Mouse (Mus musculus) ovary, postnatal 36 days (tissue): Measurements from ENCODE around the gene Uckl1.

Experiments
- DNase-seq: peaks from one replicate; pipeline ENCODE4 v3.0.0; 2022; ENCODE audit warnings: low spot score, mixed read lengths

Uckl1 gene

DNA sequence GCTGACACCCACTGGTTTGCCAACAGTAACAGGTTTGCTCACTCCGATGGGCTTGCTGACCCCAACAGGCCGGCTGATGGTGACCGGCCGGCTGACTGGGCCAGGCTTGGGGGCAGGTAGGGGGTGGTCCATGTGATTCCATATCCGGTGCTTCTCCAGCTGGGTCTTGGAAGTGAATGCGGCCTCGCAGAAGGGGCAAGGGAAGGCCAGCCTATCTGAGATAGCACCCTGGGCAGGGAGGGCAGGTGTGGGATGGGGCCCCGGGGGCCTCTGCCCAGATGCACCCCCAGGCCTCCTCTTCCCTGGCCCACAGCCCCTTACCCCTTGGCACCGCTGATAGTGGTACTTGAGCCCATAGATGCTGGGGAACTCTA, 5.0 kb upstream of the Uckl1 start:
- DNase-seq, result no peak

DNA sequence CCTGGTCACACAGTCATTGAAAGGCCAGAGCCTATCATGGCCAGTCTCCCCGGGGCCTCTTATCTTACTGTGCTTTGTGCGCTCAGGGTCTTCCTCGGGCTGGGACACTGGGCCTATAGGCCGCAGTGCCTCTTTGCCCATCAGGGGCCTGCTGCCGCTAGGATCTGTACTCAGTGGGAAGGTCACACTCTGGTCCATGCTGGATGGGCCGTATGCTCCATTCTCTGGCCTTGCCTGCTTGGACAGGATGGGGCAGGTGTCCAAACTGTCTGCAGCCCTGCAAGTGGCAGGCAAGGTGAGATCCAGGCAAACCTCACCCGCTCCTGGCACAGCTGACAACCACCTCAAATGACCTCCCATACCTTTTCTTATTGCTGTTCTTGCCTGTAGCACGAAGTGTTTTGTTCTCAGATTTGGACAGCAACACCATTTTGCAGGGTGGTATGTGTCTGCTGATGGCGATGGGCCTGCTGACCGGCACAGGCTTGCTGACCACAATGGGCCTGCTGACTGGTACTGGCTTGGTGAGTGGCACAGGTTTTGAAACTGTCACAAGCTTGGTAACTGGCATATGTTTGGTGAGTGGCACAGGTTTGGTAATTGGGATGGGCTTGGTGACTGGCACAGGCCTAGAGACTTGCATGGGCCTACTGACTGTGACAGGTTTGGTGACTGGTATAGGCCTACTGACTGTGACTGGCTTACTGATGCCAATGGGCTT, 4.5 kb upstream of the Uckl1 start:
- no peak for DNase-seq

DNA sequence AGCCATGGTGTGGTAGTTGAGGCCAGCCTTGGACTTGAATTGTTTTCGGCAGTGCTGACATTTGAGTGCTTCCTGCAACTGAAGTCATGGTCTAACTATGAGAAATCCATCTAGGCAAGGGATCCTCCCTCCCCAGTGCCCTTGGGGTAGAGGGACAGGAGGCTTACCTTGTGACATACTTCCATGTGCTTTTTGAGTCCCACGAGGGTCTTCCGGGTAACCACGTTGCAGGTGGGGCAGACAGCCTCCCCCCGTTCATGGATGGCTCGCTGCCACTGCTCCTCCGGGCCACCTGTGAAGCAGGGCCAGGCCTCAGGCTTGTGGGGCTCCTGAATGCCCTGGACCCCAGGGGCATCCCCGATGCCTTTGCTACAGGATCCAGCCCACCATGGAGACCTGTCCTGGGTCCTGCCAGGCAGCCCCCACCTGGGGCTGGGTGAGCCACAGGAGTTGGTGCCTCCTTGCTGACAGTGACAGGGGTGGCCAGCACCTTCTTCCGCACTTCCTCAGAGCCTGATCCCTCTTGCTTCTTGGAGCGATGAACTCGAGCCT, 3.6 kb upstream of the Uckl1 start:
- DNase-seq, result no peak

DNA sequence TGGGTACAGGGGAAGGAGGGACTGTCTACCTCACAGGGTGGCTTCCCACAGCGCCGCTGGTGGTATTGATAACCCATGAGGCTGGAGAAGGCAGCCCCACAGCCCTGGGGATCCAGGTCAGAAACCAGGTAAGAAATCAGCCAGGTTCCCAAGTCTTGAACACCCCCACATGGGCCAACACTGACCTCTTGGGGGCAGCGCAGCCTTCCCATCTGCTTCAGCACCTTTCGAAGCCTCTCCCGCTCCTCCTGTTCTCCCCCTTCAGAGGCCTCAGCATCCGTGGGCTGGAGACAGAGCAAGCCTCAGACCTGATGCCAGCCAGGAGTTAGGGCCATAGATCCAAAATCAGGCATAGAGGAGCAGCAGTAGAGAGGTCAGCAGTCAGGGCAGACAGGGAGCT, 3.1 kb upstream of the Uckl1 start:
- DNase-seq, result no peak

GRCm38 (mm10) chr2:181586124-181586523, 1.4 kb upstream of the Uckl1 start:
- DNase-seq, result no peak

DNA sequence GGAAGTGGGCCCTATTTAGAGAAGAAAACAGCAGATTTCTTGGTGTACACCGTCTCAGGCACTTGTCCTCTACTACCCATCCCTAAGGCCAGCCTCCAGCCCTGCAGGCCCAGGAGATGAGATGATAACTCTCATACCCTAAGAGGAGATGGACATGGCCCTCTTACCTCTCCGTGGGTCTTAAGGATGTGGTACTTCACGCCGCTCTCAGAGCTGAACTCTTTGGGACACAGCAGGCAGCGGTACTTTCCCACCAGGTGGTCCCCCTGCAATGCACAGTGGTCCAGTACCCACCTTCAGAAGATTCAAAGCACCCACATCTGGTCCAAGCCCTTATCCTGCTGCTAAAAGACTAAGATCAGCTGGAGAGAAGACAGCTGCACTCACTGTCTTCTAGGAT, 814 bp upstream of the Uckl1 start:
- no peak for DNase-seq

- DNase-seq, result no peak
Measured at GRCm38 (mm10) chr2:181583460-181584257, 1.0 kb downstream of the Uckl1 start.

DNA sequence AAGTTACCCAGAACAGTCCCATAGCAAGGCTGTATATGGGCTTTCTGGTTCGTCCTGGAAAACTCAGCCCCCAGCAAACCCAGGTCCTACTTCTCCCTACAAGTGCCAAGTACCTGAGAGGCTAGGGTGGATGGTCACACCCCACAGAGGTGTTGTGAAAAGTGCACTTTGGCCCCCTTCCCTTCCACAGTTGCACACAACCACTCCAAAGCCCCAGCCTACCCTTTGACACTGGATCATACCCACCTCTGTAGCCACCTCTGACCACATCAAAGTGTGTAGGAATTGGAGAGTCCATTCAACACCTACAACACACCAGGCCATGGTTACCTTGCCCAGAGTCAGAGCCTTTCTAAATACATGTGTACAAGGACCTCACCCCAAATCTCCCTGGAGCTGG, 1.8 kb downstream of the Uckl1 start:
- DNase-seq, result no peak

DNA sequence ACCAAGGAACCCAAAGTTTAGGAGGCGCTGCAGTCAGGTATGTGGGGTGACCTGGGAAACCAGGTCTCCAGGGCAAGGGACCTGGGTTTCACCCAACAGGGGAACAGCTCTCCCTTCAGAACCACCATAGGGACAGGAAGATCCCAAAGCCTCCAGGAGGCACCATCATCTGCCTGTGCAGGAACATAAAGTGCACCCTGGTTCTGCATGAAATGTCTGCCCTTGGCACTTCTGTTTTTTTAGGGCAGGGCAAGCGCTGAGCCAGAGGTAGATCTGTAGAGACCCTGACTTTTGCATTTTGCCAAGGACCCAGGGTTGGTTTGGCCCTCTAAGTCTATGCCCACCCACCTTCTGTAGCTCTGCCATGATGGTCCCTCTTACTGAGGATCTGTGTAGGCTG, 2.3 kb downstream of the Uckl1 start:
- DNase-seq, result no peak

DNA sequence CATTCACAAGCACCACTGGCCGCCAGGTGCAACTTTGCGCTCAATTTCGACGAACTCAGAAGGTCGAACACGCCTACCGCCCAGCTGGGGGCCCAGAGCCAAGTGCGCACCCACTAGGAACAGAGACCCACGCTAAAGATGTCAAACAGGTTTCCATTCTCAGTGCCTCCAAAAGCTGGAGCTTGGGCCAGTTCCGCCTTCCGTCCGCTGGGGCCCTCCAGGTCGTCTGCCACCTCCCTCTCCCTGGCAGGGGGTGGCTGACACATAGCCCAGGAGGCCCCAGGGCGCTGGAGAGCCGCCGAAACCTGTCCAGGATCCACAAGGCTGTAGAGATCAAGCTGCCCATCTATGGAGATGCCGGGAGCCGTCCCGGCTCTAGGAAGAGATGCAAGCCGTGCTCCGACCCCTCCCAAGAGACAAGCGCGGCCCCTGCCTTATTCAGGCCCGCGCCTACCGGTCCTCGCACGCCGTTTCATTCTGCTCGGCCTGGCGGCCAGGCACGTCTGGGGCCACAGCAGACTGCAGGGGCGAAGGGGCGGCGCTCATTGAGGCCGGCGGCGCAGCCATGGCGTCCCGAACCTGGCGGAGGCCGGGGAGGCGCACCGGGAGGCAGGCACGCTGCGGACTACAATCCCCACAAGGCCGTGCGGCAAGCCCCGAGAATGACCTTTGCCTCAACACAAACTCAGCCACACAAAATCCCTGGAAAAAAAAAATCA, 3.1 kb downstream of the Uckl1 start:
- DNase-seq, result peak; percentile 85

- peak; percentile 78 for DNase-seq
Measured at GRCm38 (mm10) chr2:181581016-181581401, 3.7 kb downstream of the Uckl1 start.

DNA sequence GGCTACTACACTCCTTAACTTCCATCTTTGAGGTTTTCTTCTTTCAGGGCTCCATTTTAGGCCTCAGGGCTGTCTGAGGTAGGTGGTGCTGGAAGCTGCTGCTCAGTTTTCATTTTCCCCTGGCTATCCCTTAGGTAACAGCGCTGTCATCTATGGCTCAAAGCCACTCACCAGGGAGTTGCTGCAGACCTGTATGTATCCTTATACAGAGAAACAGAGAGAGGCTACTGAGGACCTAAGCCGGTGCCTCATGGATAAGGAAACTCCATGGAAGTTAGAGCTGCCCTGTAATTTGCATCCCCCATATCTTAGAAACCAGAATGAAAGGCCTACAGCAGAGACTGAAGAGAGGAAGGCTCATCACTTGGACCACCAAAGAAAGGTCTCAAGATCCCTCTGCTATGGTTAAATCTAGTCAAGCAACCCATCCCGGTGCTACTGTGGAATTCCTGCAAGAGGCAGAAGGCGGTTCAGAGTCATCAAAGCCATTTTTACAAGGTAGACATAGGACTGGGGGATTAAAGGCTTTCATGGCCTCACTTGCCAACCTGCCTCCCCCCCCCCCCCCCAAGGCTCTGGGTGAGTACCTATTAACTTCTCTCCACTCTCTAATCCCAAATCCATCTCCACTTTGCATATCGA, 4.4 kb downstream of the Uckl1 start:
- DNase-seq, result no peak

GRCm38 (mm10) chr2:181579681-181580080, 5.0 kb downstream of the Uckl1 start:
- DNase-seq, result no peak

DNA sequence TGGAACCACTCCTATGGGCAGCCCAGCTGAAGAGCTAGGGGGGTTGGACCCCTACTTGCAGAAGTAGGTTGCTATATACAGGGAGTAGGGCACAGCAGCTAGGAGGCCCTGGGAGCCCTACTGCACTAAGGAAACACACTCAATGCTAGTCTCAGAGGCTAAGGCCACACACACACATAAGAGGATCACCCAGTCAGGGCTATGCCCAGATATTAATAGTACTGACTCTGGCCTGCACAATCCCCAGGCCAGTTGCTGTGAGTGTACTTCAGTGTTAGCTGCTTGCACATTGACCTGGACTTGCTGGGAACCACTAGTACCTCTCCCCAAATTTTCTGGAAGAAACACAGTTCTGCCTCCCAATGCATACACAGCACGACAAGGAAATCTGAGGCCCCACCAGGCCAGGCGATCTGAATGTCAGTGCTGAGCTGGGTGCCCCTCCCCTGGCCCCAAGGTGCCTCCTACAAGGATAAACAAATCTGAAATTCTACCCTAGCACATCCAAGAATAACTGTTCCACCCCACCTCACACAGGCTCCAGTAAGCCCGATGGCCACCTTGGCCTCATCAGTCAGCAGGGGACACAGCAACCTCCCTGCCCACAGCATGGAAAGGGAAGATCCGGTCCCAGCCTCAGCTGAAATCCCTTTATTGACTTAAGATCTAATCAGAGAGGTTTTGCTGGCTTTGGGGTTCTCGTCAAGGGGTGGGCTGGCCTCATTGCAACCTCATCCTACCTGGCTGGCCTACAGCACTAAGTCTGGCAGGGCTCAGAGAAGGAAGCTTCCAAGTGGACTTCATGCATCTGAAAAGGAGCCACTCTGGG, 5.7 kb downstream of the Uckl1 start:
- no peak for DNase-seq

GRCm38 (mm10) chr2:181577981-181578581, 6.6 kb downstream of the Uckl1 start:
- DNase-seq, result no peak

GRCm38 (mm10) chr2:181577126-181577525, 7.6 kb downstream of the Uckl1 start:
- no peak for DNase-seq

- no peak for DNase-seq
Measured at GRCm38 (mm10) chr2:181576613-181577012, 8.1 kb downstream of the Uckl1 start.

DNA sequence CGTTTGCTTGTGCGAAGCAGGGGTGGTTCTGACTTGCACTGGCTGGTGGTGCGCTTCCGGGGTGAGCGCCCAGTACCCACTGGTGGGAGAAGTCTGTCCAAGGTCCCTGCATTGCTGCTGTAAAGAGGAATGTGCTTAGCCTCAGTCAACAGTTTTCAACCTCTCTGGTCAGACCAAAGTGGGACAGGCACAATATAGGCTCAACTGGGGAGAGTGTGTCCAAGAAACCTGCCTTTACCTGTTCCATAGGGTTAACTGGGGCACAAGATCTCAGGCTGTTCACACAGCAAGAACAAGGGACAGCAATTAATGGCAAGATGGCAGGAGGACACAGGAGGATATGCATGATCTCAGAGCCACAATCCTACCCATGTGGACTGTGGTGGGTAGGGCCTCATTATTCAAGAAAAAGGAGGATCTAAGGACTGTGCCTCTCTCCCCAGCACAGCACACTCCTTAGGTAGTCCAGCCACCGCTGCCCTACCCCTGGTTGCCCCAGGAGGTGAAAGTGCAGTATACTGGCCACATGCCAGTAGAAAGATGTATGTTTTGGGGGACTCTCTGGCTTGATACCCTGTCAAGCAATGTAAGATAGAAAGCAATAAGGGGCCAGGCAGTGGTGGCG, 9.7 kb downstream of the Uckl1 start:
- no peak for DNase-seq

DNA sequence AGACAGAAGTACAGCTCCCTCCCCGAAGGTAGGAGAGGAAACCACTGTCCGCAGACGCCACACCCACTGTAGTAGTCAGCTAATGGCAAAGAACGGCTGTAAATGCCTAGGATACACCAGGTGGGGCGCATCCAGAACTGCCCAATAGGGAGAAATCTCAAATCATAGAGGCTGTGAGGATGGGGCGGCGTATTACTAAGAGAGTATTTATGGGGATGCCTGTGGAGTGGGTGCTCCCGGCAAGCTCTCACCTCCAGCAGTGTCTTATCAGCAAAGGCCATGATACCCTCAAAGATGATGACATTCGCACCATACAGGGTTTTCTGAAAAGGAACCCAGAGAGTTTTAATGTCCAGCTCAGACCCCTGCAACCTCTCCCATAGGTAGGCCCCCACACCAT, 10.7 kb downstream of the Uckl1 start:
- no peak for DNase-seq
